Mouse (Mus musculus) liver, adult 2 months (tissue): Measurements from ENCODE around the gene Dtx3.

Experiments
- CTCF ChIP-seq: fragments of 200-500 bp; IDR thresholded peaks from 2 replicates; pipeline ENCODE4 v1.5.1; 2011; ENCODE audit warnings: low read depth, low read length, control low read depth
- POLR2A ChIP-seq: fragments of 200-500 bp; IDR thresholded peaks from 2 replicates; pipeline ENCODE4 v1.6.1; 2011; ENCODE audit warnings: low read length, control low read depth; ENCODE audit not compliant: insufficient read depth; ENCODE audit errors: extremely low read depth

GRCm38 (mm10) chr10:127141500-127141899 lies 54.0 kb downstream of the Dtx3 start:
- no peak for TF ChIP-seq CTCF
- TF ChIP-seq POLR2A = no peak
